Mouse (Mus musculus): Measurements from ENCODE around the gene Plcd3. TPM values are rescaled to one million over a fixed set of nuclear protein-coding genes. Genes with fewer than 3 reads are reported as not detected.

Plcd3 gene
- polyA plus RNA-seq, 1 experiment from 2014 or later: 1.0 TPM

GRCm38 (mm10) chr11:103073671-103074070 is 27.8 kb downstream of the Plcd3 start:
- Histone ChIP-seq H3K9ac (no peak overlapping the region), H3K27me3 (ENCODE audit: insufficient read depth, low read length) (no peaks in the 10 kb centered on the region), H3K9me3 (ENCODE audit: low read depth, low read length) (no peaks in the 10 kb centered on the region), H3K4me3 (ENCODE audit: low read depth, low read length) (no peak overlapping the region), H3K4me1 (ENCODE audit: insufficient read depth) (0 out of 2 replicates have a peak, but pooled peaks cover 4% of the 10 kb centered on the region), H3K27ac (ENCODE audit: low read depth) (no peak overlapping the region), H3K36me3 (ENCODE audit: insufficient read depth) (peaks cover 19% of the 10 kb centered on the region), H3K4me2 (no peak overlapping the region)
- 77% methylated on average over 7 of the region's 7 CpGs for WGBS
- DNase-seq (no peak), ATAC-seq (ENCODE audit: insufficient read depth) (no peak)
- TF ChIP-seq CTCF (IDR thresholded peaks at IDR 0.05; ENCODE audit: low read depth): no peak

- TF ChIP-seq CTCF (IDR thresholded peaks at IDR 0.05; ENCODE audit: low read depth): no peak
- no peak overlapping the region for H3K4me3 ChIP-seq (ENCODE audit: low read depth, low read length)
- H3K9ac ChIP-seq: no peak overlapping the region
- no peak overlapping the region for H3K4me2 ChIP-seq
- H3K36me3 ChIP-seq (ENCODE audit: insufficient read depth): peaks cover 51% of the 10 kb centered on the region
- H3K9me3 ChIP-seq (ENCODE audit: low read depth, low read length): no peaks in the 10 kb centered on the region
- no peaks in the 10 kb centered on the region for H3K27me3 ChIP-seq (ENCODE audit: insufficient read depth, low read length)
- WGBS: 92% methylated on average over 10 of the region's 10 CpGs
- H3K4me1 ChIP-seq (ENCODE audit: insufficient read depth): 0 out of 2 replicates have a peak, but pooled peaks cover 4% of the 10 kb centered on the region
- H3K27ac ChIP-seq (ENCODE audit: low read depth): no peak overlapping the region
- no peak for ATAC-seq (ENCODE audit: insufficient read depth)
- no peak for DNase-seq
Observed at GRCm38 (mm10) chr11:103070322-103070880, 31.1 kb downstream of the Plcd3 start.

- H3K36me3 ChIP-seq (ENCODE audit: insufficient read depth): peaks cover 56% of the 10 kb centered on the region
Observed at GRCm38 (mm10) chr11:103069731-103070130, 31.7 kb downstream of the Plcd3 start.

GRCm38 (mm10) chr11:103068884-103069283 is 32.6 kb downstream of the Plcd3 start:
- no peaks in the 10 kb centered on the region for H3K27me3 ChIP-seq (ENCODE audit: insufficient read depth, low read length)
- no peaks in the 10 kb centered on the region for H3K4me1 ChIP-seq (ENCODE audit: insufficient read depth)
- no peaks in the 10 kb centered on the region for H3K9me3 ChIP-seq (ENCODE audit: low read depth, low read length)
- H3K9ac ChIP-seq: no peak overlapping the region
- 93% methylated on average over 11 of the region's 11 CpGs for WGBS
- no peak for TF ChIP-seq CTCF (IDR thresholded peaks at IDR 0.05; ENCODE audit: low read depth)
- ATAC-seq (ENCODE audit: insufficient read depth): no peak
- H3K36me3 ChIP-seq (ENCODE audit: insufficient read depth): peaks cover 65% of the 10 kb centered on the region
- no peak overlapping the region for H3K4me2 ChIP-seq
- H3K4me3 ChIP-seq (ENCODE audit: low read depth, low read length): no peak overlapping the region
- DNase-seq: no peak
- no peak overlapping the region for H3K27ac ChIP-seq (ENCODE audit: low read depth)

More at GRCm38 (mm10) chr11:103069731-103070130, 31.7 kb downstream of the Plcd3 start:
- H3K4me1 ChIP-seq (ENCODE audit: insufficient read depth): 0 out of 2 replicates have a peak, but pooled peaks cover 4% of the 10 kb centered on the region
- no peak overlapping the region for H3K4me3 ChIP-seq (ENCODE audit: low read depth, low read length)
- no peak overlapping the region for H3K27ac ChIP-seq (ENCODE audit: low read depth)
- WGBS: 94% methylated on average over 2 of the region's 2 CpGs
- no peak overlapping the region for H3K9ac ChIP-seq
- no peak for TF ChIP-seq CTCF (IDR thresholded peaks at IDR 0.05; ENCODE audit: low read depth)
- H3K27me3 ChIP-seq (ENCODE audit: insufficient read depth, low read length): no peaks in the 10 kb centered on the region
- no peak overlapping the region for H3K4me2 ChIP-seq
- H3K9me3 ChIP-seq (ENCODE audit: low read depth, low read length): no peaks in the 10 kb centered on the region
- DNase-seq (no peak), ATAC-seq (ENCODE audit: insufficient read depth) (no peak)

- WGBS: 85% methylated on average over 4 of the region's 4 CpGs
- TF ChIP-seq CTCF (IDR thresholded peaks at IDR 0.05; ENCODE audit: low read depth): no peak
- Histone ChIP-seq H3K4me3 (ENCODE audit: low read depth, low read length) (no peak overlapping the region), H3K4me1 (ENCODE audit: insufficient read depth) (no peaks in the 10 kb centered on the region), H3K9ac (no peak overlapping the region), H3K9me3 (ENCODE audit: low read depth, low read length) (no peaks in the 10 kb centered on the region), H3K4me2 (no peak overlapping the region), H3K27ac (ENCODE audit: low read depth) (peak overlapping the region; percentile 48; the same call in 1 of the 2 replicates), H3K27me3 (ENCODE audit: insufficient read depth, low read length) (no peaks in the 10 kb centered on the region), H3K36me3 (ENCODE audit: insufficient read depth) (peaks cover 71% of the 10 kb centered on the region)
- DNase-seq (no peak), ATAC-seq (ENCODE audit: insufficient read depth) (no peak)
Observed at GRCm38 (mm10) chr11:103068272-103068671, 33.2 kb downstream of the Plcd3 start.

- no peak for TF ChIP-seq CTCF (IDR thresholded peaks at IDR 0.05; ENCODE audit: low read depth)
- peak overlapping the region; percentile 48; the same call in 1 of the 2 replicates for H3K27ac ChIP-seq (ENCODE audit: low read depth)
- WGBS: 60% methylated on average over 8 of the region's 8 CpGs
- no peak overlapping the region for H3K4me3 ChIP-seq (ENCODE audit: low read depth, low read length)
- peak; percentile 75 for ATAC-seq (ENCODE audit: insufficient read depth)
- no peaks in the 10 kb centered on the region for H3K4me1 ChIP-seq (ENCODE audit: insufficient read depth)
- DNase-seq: peak; percentile 54
- H3K9me3 ChIP-seq (ENCODE audit: low read depth, low read length): no peaks in the 10 kb centered on the region
- no peak overlapping the region for H3K9ac ChIP-seq
- peaks cover 76% of the 10 kb centered on the region for H3K36me3 ChIP-seq (ENCODE audit: insufficient read depth)
- H3K27me3 ChIP-seq (ENCODE audit: insufficient read depth, low read length): no peaks in the 10 kb centered on the region
- no peak overlapping the region for H3K4me2 ChIP-seq
Observed at GRCm38 (mm10) chr11:103067457-103068001, 33.9 kb downstream of the Plcd3 start.

- no peaks in the 10 kb centered on the region for H3K9me3 ChIP-seq (ENCODE audit: low read depth, low read length)
- H3K4me1 ChIP-seq (ENCODE audit: insufficient read depth): no peaks in the 10 kb centered on the region
- TF ChIP-seq CTCF (IDR thresholded peaks at IDR 0.05; ENCODE audit: low read depth): no peak
- H3K9ac ChIP-seq: no peak overlapping the region
- H3K4me2 ChIP-seq: no peak overlapping the region
- peak overlapping the region; percentile 39; the same call in 1 of the 2 replicates for H3K27ac ChIP-seq (ENCODE audit: low read depth)
- H3K36me3 ChIP-seq (ENCODE audit: insufficient read depth): peaks cover 81% of the 10 kb centered on the region
- H3K4me3 ChIP-seq (ENCODE audit: low read depth, low read length): no peak overlapping the region
- no peak for ATAC-seq (ENCODE audit: insufficient read depth)
- DNase-seq: no peak
- no peaks in the 10 kb centered on the region for H3K27me3 ChIP-seq (ENCODE audit: insufficient read depth, low read length)
- 77% methylated on average over 6 of the region's 6 CpGs for whole genome bisulfite sequencing
Observed at GRCm38 (mm10) chr11:103067051-103067361, 34.5 kb downstream of the Plcd3 start.

Data from lung, embryonic 14.5 days (tissue).